Mouse (Mus musculus): ENCODE measurements at regions not wholly inside any gene's neighbourhood (a gene's known extent, or its start where the extent isn't known, plus 50 kb on each side); places are given as distances from the start of the nearest gene placed in this dataset.

DNA sequence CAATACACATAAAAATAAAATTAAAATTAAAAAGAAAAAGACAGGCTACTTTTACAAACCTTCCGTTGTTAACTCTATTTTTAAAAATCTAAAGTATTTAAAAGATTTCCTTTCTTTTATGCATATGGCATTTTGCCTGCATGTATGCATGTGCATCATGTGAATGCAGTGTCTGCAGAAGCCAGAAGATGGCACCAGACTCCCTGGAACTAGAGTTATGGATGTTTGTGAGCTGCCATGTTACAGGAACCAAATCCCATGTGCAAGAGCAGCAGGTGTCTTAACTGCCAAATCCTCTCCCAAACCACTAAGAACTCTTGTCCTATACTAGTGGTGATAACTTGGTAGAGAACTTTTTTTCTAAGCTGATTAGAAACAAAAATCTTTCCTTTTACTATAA, 60.1 kb upstream of the Abcb5 start:
- peak; percentile 84 for DNase-seq

DNA sequence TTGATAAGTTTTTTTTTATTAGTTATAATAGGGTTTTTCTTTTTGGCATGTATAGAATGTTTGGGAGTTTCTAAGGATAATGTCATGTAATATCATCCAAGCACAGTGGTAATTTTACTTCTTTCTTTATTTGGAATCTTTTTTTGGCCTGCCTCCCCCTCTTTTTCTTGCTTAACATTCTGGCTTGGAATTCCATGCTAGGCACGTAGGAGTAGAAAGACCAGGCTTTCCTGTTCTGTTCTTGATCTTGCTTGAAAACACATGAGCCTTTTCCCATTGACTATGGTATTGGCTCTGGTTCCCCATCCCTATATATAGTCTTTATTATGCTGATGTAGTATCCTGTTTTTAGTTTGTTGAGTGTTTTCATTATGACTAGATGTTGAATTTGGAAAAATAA, 57.8 kb upstream of the Abcb5 start:
- DNase-seq, result no peak
